Mouse (Mus musculus) embryo, embryonic 11.5 days (tissue): ENCODE results near the gene Slc7a1.

Experiments
- DNase-seq: peaks from one replicate; pipeline ENCODE4 v3.0.0-alpha.2; 2012; ENCODE audit warnings: low read depth, low spot score

Slc7a1 gene

GRCm38 (mm10) chr5:148369178-148369577 lies 30.5 kb downstream of the Slc7a1 start:
- no peak for DNase-seq

- DNase-seq = no peak
Measured at GRCm38 (mm10) chr5:148367816-148368215, 31.9 kb downstream of the Slc7a1 start.

DNA sequence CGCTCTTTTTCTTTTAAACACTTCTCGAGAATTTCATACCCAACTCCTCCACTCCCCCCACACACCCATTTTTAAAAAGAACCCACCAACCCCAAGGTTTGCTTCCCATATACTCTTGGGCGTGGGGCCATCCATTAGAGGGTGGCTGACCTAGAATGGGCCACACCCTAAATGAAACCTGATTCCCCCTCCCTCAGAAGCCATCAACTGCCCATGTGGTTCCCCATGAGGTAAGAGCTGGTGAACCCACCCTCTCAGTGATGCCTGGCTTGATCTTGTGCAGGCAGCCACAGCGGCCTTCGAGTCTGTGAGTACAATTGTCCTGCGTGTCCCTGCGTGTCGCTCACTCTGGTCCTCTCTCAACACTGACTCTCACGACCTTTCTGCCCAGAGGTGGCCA lies 33.2 kb downstream of the Slc7a1 start:
- no peak for DNase-seq

- DNase-seq = no peak
Measured at GRCm38 (mm10) chr5:148363441-148364113, 36.1 kb downstream of the Slc7a1 start.

DNA sequence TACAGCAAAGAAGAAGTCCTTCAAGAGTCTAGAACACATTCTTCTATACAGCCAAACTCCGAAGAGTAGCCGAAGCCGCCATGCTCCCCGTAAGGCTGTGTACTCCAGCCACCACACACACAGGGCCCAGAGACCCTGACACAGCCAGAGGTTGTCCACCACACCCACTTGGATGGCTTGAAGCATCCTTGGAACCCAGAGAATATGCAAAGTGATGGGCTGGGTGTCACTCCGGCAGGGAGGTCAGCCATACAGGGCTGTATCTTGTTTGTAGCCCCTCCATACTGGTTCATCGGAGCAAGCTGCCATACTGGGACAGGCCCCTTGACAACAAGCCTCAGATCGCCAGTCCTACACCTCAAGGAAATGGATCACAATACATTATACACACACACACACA lies 37.4 kb downstream of the Slc7a1 start:
- DNase-seq = no peak

DNA sequence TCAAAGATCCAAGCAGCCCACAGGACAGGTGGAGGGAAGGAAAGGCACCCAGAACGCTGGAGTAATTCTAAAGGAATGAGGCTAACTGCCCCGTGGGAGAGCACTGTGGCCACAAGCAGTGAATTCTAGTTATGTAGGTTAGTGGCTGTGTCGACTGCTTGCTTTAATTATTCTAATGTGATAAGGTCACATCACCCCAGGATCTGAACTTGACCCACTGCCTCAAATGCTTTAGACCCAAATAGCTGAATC lies 38.0 kb downstream of the Slc7a1 start:
- no peak for DNase-seq

DNA sequence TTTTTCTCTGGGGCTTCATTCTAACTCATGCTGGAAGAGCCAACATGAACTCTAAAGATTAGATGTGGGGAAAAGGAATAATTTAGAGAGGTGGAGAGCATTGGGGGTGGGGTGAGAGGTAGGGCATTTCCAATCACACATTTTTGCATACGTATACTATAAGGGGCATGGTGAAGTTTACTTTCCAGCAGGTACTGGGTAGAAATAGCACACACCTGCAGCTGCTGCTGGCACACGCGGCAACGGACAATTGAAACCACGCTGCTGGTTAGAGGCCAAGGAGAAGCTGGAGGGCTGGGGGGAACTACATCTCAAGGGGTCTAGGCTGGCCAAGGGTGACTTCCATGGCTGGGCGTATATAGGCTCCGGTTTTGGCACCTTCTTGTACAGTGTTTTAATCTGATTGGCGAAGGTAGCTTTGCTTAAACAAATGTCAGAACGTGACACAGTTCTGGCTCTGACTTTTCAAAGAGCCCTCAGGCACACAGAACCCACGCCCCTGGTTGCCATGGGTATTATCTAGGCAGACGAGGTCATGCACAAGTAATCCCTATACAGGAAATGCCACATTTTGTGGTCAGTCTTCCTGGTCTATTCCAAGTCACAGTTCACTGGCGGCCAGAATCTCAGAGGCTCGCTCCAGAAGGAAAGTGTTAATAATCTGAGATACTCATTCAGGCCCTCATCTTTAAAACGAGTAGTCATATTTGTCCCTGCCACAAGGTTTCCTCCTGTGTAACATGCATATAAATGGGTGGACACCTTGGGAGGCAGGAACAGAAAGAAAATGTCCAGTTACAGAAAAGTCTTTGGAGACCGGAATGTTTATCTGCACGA lies 38.6 kb downstream of the Slc7a1 start:
- no peak for DNase-seq

DNA sequence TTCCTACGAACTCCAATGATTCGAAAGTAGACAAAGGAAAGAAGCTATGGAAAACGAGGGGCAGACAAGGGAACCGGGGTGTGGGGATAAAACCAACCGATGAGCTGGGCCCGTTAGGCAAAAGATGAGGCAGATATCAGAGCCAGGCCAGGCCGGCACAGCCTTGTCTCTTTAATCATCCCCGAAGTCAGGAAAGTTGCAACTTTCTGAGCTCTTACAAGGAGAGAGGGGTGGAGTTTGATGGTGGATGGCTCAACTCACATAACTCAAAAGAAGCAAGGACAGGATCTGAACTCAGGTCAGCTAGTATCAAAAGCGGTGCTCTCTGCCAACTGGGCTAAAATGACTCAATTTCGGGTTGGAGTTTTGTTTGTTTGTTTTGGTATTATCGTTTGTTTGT lies 40.6 kb downstream of the Slc7a1 start:
- DNase-seq = no peak

- no peak for DNase-seq
Measured at GRCm38 (mm10) chr5:148357168-148357567, 42.5 kb downstream of the Slc7a1 start.

DNA sequence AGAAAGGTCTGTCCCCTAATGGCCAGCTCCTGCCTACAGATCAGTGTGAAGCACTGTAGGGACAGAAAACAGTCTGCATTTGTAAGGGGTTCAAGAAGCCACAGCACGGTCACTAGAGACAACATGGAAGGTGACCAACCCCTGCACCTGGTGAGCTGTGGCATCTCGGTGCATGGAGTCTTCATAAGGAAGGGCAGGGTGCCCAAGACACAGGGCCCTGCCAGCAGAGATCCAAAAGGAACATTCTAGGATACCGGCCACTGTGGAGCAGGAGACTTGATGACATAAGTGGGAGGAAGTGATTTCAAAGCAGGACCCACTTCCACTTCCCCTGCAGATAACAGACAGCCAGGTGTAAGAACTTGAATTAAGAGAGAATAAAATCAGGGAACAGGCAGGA lies 43.9 kb downstream of the Slc7a1 start:
- DNase-seq = no peak

- no peak for DNase-seq
Measured at GRCm38 (mm10) chr5:148354536-148354935, 45.2 kb downstream of the Slc7a1 start.

- DNase-seq = no peak
Measured at GRCm38 (mm10) chr5:148353429-148353828, 46.3 kb downstream of the Slc7a1 start.

DNA sequence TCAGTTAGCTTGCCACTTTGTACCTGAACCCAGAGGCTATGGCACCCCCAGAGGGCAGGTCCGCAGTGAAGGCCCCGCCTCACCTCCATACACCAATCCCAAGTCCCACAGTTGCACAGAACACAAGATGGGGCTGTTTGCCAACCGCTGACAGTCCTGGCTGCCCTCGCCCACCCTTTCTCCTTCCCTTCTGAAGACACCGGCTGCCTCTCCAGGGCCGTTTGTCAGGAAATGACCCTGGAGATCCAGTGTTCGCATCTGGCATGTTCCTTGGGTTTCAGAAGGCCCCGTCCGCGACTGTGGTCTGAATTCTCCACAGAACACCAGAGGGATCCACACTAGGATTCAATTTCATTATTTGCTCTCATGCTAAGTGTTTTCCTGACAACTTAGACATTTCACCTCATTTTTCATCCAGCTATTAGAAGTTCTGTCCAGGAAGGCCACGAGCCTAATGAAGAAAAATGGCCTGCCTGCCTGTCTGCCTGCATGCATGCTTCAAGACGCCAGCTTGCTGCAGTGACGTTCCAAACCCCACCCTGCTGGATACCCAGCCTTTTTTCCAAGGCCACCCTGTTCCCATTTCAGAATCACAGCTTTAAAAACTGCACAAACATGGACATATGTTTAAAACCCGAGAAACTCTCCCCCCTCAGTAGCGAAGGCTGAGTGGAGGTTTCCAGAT lies 50.2 kb downstream of the Slc7a1 start:
- peak; percentile 55 for DNase-seq

- no peak for DNase-seq
Measured at GRCm38 (mm10) chr5:148348153-148348552, 51.6 kb downstream of the Slc7a1 start.

GRCm38 (mm10) chr5:148346543-148346942 lies 53.2 kb downstream of the Slc7a1 start:
- no peak for DNase-seq

DNA sequence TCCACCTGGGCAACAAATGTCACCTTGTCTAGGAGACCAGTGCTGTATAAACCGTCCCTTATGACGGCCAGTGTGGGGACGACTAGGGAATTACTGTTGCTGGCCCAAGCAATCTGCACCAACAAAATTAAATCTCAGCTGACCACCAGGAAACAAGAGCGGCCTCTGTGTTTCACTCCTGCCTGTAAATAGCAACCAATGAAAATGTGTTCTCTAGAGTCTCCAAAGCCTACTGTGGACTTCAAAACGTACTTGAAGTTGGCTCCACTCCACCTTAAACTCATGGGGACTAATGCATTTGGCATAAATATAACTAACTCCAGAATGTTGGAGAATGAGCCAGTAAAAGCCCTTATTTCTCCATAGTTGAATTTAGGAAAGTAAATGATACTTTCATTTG lies 55.3 kb downstream of the Slc7a1 start:
- no peak for DNase-seq

DNA sequence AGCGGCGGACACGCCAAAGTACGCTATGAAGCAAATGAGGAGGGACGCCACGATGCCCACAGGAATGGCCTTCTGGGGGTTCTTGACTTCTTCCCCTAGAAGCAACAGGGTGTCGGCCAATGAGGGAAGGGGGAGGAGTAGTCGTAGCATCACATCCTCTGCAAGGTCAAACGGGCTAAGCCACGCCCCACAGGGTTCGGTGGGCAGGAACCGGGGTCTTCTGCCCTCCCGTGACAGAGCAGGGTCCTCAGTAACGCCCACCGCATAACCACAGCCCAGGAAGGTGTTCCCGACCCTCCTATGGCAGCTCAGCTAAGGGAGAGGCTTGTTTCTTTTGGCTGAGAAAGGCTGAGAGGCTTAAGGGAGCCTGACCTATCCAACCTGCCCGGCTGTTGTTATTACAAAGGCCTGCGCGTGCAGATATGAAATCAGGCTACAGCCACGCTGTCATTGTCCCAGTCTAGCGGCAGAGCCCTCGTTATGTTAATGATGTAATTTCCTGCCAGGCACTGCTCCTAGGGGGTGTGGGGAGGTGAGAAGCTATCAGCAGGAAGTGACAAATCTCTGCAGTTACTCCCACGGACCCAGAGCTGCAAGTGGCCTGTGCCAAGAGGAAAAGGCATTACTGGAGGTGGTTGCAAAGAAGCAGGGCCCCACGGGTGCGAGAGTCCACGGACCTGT lies 57.5 kb downstream of the Slc7a1 start:
- no peak for DNase-seq

DNA sequence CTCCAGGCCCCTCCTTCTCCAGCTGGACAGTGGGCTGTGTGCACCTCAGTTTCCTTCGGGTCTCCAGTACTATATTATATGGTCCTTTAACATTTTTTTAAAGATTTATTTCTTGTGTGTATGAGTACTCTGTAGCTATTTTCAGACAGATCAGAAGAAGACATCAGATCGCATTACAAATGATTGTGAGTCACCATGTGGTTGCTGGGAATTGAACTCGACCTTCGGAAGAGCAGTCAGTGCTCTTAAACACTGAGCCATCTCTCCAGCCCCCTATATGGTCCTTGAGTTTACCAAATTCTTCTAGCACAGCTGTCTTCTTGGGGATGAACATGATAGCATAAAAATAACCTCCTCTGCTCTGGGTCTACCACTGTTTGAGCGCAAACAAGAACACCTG lies 60.6 kb downstream of the Slc7a1 start:
- no peak for DNase-seq

DNA sequence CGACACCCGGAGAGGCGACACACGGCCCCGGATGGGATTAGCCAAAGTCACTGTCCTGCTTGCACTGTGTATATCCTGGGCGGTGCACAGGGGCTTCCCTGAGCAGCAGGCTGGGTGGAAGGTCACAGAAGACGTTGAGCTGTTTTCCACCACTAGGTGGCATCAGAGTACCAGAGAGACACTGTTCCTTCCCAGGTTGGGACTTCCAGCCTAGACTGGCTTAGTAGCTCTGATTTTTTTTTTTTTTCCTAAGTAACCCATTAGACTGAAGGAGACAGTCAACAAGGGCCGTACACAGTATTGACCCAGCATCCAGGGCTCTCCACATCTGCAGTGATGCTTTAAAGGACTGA lies 67.1 kb downstream of the Slc7a1 start:
- peak; percentile 74 for DNase-seq

GRCm38 (mm10) chr5:148331926-148332621 lies 67.6 kb downstream of the Slc7a1 start:
- no peak for DNase-seq

GRCm38 (mm10) chr5:148331229-148331776 lies 68.4 kb downstream of the Slc7a1 start:
- DNase-seq = no peak

DNA sequence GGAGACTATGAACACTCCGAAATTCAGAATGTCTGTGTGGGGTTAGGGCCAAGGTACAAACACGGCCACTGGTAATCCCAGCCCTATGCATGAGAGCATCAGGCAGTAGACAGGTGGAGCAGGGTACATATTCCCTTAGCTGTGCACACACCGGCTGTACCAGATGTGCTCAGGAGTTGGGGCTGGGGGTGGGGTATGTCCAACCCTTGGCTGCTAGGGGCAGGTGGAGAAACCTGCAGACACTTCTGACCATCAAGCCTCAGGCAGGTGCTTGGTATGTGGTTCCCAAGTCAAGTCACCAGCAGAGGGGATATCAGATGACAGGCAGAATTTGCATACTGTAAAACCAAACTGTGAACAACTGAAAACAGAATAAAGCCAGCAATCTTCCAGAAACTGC lies 70.7 kb downstream of the Slc7a1 start:
- no peak for DNase-seq
